Mouse (Mus musculus) bone marrow, adult 2 months (tissue): ENCODE data around the gene Ptprn2.

ENCODE experiments used
- CTCF ChIP-seq: fragments of 200-500 bp; IDR thresholded peaks from 2 replicates; pipeline ENCODE4 v1.5.1; 2011; ENCODE audit warnings: low read length, control low read depth; ENCODE audit not compliant: control insufficient read depth, insufficient read depth
- POLR2A ChIP-seq: fragments of 200-500 bp; IDR thresholded peaks from 2 replicates; pipeline ENCODE4 v1.6.1; 2011; ENCODE audit warnings: low read depth, mild to moderate bottlenecking, control low read depth, low read length, borderline replicate concordance; ENCODE audit not compliant: control insufficient read depth

- TF ChIP-seq CTCF (no peak), POLR2A (no peak)
Observed at GRCm38 (mm10) chr12:116981315-116981714, 495.8 kb downstream of the Ptprn2 start.
